Mouse (Mus musculus): ENCODE measurements around the gene Osbpl3. TPM values are rescaled to one million over a fixed set of nuclear protein-coding genes. Genes with fewer than 3 reads are reported as not detected.
A peak's percentile ranks its signal among the peaks of the same experiment; 100 is the strongest.

Osbpl3 gene
- total RNA-seq, 2 experiments from 2014 or later = 6.4 to 10.3 TPM

DNA sequence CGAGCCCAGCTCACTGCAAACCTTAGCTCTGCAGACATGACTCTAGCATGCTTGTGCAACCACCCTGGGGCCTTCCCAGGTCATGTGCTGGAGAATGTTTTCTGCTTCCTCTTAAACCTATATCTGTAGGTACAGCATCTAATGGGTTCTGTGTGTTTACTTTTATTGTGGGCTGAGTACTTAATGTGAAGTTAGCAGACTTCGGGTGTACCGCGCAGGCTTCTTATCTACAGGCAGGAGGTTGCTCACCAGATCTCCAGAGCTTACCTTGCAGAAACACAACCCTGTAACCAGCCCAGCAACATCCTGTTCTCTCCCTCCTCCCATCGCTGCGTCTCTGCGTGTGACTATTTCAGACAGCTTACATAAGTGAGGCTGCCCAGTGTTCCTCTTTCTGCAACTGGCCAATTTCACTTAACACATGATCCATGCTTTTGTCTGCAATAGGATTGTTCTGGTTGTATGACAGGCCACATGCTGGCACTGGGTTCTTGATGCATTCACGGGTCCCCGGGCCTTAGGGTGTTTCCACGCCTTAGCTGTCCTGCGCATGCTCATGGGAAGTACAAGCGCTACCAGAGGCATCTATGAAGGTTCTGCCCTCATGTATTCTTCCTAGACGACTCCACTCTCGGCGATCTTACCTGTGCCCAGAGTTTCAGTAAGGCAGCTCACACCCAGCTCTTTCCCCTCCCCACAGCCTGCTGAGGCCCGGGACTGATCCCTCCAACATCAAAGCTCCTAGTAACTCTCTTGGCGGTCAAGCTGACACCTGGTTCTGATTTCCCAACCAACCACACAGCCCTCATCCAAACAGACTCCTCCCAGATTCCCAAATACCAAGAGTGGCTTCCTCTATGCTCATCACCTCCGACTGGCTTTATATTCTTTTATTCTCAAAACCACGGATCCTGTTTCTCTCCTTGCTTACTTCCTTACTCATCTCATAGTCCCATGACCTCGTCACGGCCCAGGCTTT lies 78.0 kb downstream of the Osbpl3 start:
- ATAC-seq (replicated peaks; ENCODE audit: poor library complexity) = peak; percentile 68

- no peak for ATAC-seq (replicated peaks; ENCODE audit: poor library complexity)
Measured at GRCm38 (mm10) chr6:50376684-50377083, 79.3 kb downstream of the Osbpl3 start.

GRCm38 (mm10) chr6:50372516-50373424 lies 83.2 kb downstream of the Osbpl3 start:
- ATAC-seq (replicated peaks; ENCODE audit: poor library complexity) = 0 out of 2 replicates have a peak, but pooled peaks have one; percentile 34

- ATAC-seq (replicated peaks; ENCODE audit: poor library complexity) = peak; percentile 45
Measured at GRCm38 (mm10) chr6:50371501-50372086, 84.4 kb downstream of the Osbpl3 start.

GRCm38 (mm10) chr6:50368502-50369292 lies 87.3 kb downstream of the Osbpl3 start:
- ATAC-seq (replicated peaks; ENCODE audit: poor library complexity) = no peak

DNA sequence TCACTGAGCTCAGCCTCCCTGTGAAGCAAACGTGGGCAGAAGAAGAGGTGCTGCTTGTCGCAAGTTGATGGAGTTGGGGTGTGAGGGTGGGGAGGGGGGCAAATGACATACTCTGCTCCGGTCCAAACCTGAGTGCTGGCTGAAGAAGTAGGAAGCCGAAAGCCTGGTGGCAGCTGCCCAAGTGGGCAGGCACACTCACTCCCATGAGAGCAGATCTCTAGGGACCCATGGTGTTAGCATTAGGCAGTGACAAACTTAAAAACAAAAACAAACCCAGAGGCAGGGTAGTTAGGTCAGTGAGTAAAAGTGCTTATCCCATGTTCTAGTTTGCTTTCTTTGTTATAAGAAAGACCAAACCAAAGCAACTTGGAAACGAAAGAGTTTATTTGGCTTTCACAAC lies 88.2 kb downstream of the Osbpl3 start:
- ATAC-seq (replicated peaks; ENCODE audit: poor library complexity) = no peak

GRCm38 (mm10) chr6:50366724-50367123 lies 89.3 kb downstream of the Osbpl3 start:
- ATAC-seq (replicated peaks; ENCODE audit: poor library complexity) = no peak

DNA sequence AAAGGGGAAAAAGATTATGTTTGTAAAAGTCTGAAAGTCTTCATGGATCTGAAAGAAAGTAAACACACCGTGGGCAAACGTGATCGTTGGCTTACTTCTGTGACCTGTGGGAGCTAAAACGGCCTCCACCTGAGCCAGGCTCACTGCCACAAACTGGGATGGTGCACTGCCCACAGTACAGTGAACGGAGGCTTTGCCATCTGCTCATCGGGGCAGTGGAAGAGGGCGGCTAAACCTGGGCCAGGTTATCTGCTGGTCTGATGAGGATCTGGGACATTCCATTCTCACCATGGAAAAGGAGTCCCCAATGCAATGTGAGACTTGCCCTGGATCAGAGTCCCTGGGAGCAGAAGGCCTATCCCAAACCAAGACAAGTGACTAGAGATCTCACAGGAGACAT lies 89.7 kb downstream of the Osbpl3 start:
- no peak for ATAC-seq (replicated peaks; ENCODE audit: poor library complexity)

DNA sequence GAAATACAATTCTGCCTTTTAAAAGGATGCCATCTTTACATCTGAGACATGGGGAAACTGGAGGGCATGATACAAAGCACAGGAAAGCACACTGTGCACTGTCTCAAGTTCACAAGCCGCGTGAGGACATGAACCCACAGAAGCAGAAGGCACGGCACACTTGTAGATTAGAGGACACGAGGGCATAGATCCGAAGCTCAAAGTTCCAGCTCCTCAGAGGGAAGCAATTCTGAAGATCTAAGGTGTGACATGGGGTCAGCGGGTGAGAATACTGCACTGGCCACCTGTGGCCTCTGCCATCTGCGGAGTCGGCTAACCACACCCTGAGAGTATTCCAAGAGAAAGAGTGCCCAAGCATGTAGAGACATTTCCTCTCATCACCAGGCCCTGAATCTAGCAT lies 91.6 kb downstream of the Osbpl3 start:
- ATAC-seq (replicated peaks; ENCODE audit: poor library complexity) = no peak

GRCm38 (mm10) chr6:50363385-50363784 lies 92.6 kb downstream of the Osbpl3 start:
- no peak for ATAC-seq (replicated peaks; ENCODE audit: poor library complexity)

DNA sequence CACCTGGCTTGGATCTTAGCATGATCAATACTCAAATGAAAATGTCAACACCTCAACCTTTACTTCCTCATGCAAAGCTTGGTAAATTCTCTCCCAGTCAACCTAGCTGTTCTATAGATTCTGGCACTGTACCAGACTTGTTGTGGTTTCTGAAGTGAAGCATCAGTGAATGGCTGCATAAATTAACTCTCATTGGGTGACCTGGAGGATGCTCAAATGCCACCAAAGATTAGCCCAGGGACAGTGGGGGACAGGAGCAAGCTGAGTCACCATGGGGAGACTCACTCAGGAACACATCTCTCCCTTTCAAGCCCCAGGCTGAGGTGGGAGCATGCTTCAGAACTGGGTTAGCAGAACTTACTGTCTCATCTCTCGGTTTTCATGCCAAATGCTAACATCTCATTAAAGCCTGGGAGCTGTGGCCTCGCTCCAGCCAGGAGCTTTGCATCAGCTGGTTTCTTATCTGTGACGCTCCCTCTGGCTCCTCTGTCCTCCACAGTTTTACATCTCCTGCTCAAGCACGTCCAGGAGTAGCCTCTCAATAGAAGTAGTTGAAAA lies 93.2 kb downstream of the Osbpl3 start:
- ATAC-seq (replicated peaks; ENCODE audit: poor library complexity) = no peak

GRCm38 (mm10) chr6:50362196-50362595 lies 93.8 kb downstream of the Osbpl3 start:
- no peak for ATAC-seq (replicated peaks; ENCODE audit: poor library complexity)

- no peak for ATAC-seq (replicated peaks; ENCODE audit: poor library complexity)
Measured at GRCm38 (mm10) chr6:50358104-50358679, 97.8 kb downstream of the Osbpl3 start.

DNA sequence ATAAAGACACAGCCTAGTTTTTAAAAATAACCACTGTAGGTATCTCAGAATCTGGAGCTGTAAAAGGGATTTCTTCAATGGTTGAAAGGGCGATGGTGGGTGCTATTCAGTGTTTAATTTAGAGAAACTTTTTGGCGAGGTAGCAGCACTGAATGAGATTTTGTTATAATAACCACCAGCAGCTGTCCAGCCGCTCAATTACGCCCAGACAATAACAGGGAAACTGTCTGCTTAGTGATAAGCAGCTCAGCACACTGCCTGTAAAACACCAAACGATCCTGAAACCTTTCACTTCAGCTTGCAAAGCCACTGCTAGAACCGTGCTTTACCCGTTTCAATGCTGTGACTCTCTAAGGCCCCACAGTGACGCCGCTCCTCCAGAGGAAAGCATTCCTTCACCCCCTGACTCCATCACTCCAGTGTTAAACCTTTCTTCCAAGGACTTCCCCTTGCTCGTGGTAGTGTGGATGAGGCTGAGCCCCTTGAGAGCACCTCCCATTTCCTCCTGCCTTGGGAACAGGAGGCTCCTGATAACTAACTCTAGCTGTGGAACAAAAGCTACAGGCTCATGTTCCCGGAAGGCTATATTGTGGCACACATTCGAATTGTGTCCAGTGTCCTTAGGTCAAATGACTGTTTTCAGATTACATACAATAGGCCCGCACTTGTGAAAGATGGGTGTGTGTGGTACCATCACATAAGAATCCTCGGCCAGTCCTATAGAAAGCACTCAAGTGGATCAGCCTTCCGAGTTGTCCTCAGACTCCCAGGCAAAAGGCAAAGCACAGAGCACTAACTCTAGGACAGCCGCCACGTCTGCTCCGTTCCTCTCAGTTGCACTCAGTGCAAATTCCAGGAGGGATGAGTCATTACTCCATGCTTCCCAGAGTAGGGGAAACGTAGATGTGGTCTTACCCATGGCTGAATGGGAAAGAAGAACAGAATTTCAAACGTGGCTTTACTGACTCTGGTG lies 101.0 kb downstream of the Osbpl3 start:
- peak; percentile 57 for ATAC-seq (replicated peaks; ENCODE audit: poor library complexity)

DNA sequence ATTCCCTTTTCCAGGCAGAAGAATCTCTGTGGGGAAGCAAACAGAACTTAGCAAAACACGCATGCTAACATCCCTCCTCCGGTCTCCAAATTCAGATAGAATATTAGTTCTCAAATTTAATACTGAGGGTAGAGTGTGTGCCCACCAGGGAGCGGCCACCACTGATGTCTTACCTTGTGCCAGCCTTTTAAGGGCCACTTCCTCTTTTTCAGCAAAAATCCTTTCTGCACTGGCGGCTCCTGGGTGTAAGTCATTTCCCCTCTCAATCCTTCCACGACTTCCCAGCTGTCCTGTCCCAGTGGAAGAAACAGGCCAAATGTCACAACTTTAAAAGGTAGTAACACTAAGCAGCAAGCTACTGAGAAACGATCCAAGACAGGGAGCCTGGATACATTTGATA lies 103.2 kb downstream of the Osbpl3 start:
- peak; percentile 73 for ATAC-seq (replicated peaks; ENCODE audit: poor library complexity)

DNA sequence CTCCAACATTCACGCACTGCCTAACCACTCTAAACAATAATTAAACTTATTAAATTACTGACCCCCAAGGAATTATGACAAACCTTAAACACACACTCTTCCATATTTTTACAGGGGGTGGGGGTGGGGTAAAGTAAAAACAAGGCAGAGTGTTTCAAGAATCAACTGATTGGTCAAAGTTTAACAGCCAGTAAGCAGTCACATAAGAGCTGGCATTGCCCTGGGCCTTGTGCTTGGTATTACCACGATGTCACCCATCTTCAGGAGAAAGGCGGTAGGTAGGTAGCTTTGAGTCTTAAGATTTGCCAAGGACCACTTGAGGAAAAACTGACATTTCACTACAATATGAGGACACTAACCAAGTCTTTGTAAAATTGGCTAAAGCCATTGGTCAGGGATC lies 105.1 kb downstream of the Osbpl3 start:
- ATAC-seq (replicated peaks; ENCODE audit: poor library complexity) = no peak

DNA sequence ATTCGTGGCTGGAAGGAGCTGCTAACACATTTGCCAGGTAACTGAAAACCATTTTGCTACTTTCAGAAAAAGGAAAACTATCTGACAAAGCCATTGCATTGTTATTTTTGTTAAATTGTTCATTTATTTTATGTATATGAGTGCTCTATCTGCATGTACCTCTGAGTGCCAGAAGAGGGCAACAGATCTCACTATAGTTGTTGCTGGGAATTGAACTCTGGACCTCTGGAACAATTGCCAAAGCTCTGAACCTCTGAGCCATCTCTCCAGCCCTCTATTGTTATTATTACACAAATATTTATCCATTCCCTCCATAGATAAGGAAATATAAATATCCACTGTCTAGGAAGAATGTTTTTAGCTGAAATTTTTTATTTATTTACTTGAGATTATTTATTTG lies 107.4 kb downstream of the Osbpl3 start:
- ATAC-seq (replicated peaks; ENCODE audit: poor library complexity) = no peak

GRCm38 (mm10) chr6:50346204-50346603 lies 109.8 kb downstream of the Osbpl3 start:
- no peak for ATAC-seq (replicated peaks; ENCODE audit: poor library complexity)

Data from megakaryocyte progenitor cell, adult 5-6 weeks (primary cell).